Mouse (Mus musculus): Measurements from ENCODE around the gene Tcf20.

- TF ChIP-seq CTCF (conservative IDR thresholded peaks at IDR 0.05 in 1 of 2, IDR thresholded peaks at IDR 0.05 in 1 of 2; ENCODE audit: low read depth in 2 of 2, low read length in 2 of 2) (no peak), POLR2A (IDR thresholded peaks at IDR 0.05; ENCODE audit: low read depth, low read length) (no peak), E2F4 (IDR thresholded peaks at IDR 0.05; ENCODE audit: insufficient replicate concordance, low read depth, low read length) (no peak), CHD1 (IDR thresholded peaks at IDR 0.05; ENCODE audit: low read depth, low read length) (no peak), NRF1 (IDR thresholded peaks at IDR 0.05; ENCODE audit: low read depth, low read length) (no peak), JUN (IDR thresholded peaks at IDR 0.05; ENCODE audit: insufficient read depth, low read depth, low read length) (no peak), EP300 (IDR thresholded peaks at IDR 0.05; ENCODE audit: low read length) (no peak), MXI1 (IDR thresholded peaks at IDR 0.05; ENCODE audit: low read depth, low read length) (no peak), SIN3A (IDR thresholded peaks at IDR 0.05; ENCODE audit: low read length) (no peak), JUND (conservative IDR thresholded peaks at IDR 0.05; ENCODE audit: low read depth, low read length) (no peak), ZC3H11A (IDR thresholded peaks at IDR 0.05; ENCODE audit: low read depth, low read length) (no peak), USF1 (IDR thresholded peaks at IDR 0.05; ENCODE audit: low read depth, low read length) (no peak), SMC3 (IDR thresholded peaks at IDR 0.05; ENCODE audit: low read depth, low read length) (no peak)
These were observed 5.8 kb downstream of the Tcf20 start for GRCm38 (mm10) chr15:82981676-82982520.

Measured in CH12.LX (cell line).